Mouse (Mus musculus) hindbrain, embryonic 15.5 days (tissue): ENCODE results near the gene Cntnap2. TPM values are rescaled to one million over a fixed set of nuclear protein-coding genes. Genes with fewer than 3 reads are reported as not detected.
A peak's percentile ranks its signal among the peaks of the same experiment; 100 is the strongest.

Source experiments
- ATAC-seq: fragments of 200-750 bp; cut with Nextera tagmentation; 2 replicates; pipeline ENCODE4 v1.8.0; 2017; ENCODE audit warnings: low read depth, moderate number of reproducible peaks, moderate TSS enrichment; ENCODE audit not compliant: low FRiP score
- H3K27ac ChIP-seq: fragments of 300-500 bp; sonication (generic); replicated peaks from 2 replicates; pipeline ENCODE4 v1.5.1; 2015; ENCODE audit warnings: mild to moderate bottlenecking, inconsistent platforms
- H3K27me3 ChIP-seq: fragments of 300-500 bp; sonication (generic); 2 replicates; pipeline ENCODE4 v1.6.1; 2015; ENCODE audit warnings: control low read depth, inconsistent platforms
- H3K36me3 ChIP-seq: fragments of 300-500 bp; sonication (generic); 2 replicates; pipeline ENCODE4 v1.6.1; 2015; ENCODE audit warnings: control low read depth, inconsistent platforms
- H3K4me1 ChIP-seq: fragments of 300-500 bp; sonication (generic); replicated peaks from 2 replicates; pipeline ENCODE4 v1.6.1; 2015; ENCODE audit warnings: control low read depth, inconsistent platforms
- H3K4me2 ChIP-seq: fragments of 300-500 bp; sonication (generic); 2 replicates; pipeline ENCODE4 v1.6.1; 2015; ENCODE audit warnings: moderate library complexity, mild to moderate bottlenecking, inconsistent platforms
- H3K4me3 ChIP-seq: fragments of 300-500 bp; sonication (generic); 2 replicates; pipeline ENCODE4 v1.5.1; 2015; ENCODE audit warnings: mild to moderate bottlenecking, inconsistent platforms
- H3K9ac ChIP-seq: fragments of 300-500 bp; sonication (generic); 2 replicates; pipeline ENCODE4 v1.6.1; 2015; ENCODE audit warnings: inconsistent platforms
- H3K9me3 ChIP-seq: fragments of 300-500 bp; sonication (generic); 2 replicates; pipeline ENCODE4 v1.6.1; 2016; ENCODE audit warnings: control low read depth, inconsistent platforms
- WGBS: fragments of 180-500 bp; shearing (Covaris S2); methylation state at CpG from one replicate; pipeline ENCODE4 v1.1.7; 2015; 5-methylcytosine and 5-hydroxymethylcytosine counted together
- polyA plus RNA-seq: library from polyadenylated mRNA; unstranded; fragments of >200 nt; fragmentation: Nextera tagmentation; extraction: Ambion mirVana; gene quantifications from 2 replicates; pipeline ENCODE4 v1.2.1, GENCODE M21; 2015

Cntnap2 gene
- polyA plus RNA-seq, 1 experiment from 2014 or later, result 56.5 TPM

DNA sequence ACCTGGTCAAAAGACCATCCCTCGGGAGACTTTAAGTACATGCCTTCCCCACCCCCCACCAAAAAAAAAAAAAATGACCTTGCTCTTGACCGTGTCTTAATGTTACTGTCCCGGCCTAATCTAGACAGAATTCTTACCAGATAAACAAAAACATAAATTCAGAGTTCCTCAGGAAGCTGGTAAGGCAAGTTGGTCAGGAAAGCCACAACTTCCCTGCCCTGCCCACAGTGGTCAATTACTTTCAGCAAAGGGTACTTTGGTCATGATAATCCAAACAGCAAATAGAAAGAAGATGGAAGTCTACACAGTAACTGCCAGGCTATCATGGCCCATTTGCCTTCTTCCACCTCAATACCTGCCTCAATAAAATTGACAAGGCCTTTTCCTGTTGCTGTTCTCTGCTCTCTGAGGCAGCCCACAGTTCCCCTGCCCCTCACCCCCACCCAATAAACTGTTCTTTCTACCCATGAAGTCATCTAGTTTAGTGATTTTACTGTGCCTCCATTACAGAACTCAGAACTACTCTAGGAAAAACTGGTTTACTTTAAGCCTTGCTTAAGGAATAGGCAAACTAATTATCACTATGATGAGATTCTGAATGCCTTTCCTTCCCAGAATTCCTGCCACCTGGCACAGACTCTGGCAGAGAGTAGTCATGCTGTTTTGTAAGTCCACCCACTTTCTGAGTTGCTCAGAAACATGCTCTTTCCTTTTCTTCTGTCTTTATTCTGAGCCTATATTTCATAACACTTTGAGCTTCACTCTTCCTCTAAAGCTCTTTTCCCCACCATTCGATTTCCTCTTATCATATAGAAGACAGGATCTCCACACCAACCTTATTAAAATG is 1743.3 kb downstream of the Cntnap2 start:
- H3K9me3 ChIP-seq, result no peaks in the 10 kb centered on the region
- H3K4me1 ChIP-seq, result no peaks in the 10 kb centered on the region
- H3K9ac ChIP-seq, result no peak overlapping the region
- ATAC-seq, result no peak
- no peak overlapping the region for H3K27ac ChIP-seq
- H3K27me3 ChIP-seq, result no peaks in the 10 kb centered on the region
- 87% methylated on average over 4 of the region's 4 CpGs for WGBS
- H3K4me3 ChIP-seq, result no peak overlapping the region
- no peak overlapping the region for H3K4me2 ChIP-seq
- H3K36me3 ChIP-seq, result no peaks in the 10 kb centered on the region

- no peak overlapping the region for H3K27ac ChIP-seq
- no peaks in the 10 kb centered on the region for H3K36me3 ChIP-seq
- H3K4me1 ChIP-seq, result no peaks in the 10 kb centered on the region
- H3K4me2 ChIP-seq, result no peak overlapping the region
- no peaks in the 10 kb centered on the region for H3K9me3 ChIP-seq
- 61% methylated on average over 3 of the region's 3 CpGs for WGBS
- no peak for ATAC-seq
- H3K9ac ChIP-seq, result no peak overlapping the region
- H3K27me3 ChIP-seq, result no peaks in the 10 kb centered on the region
- no peak overlapping the region for H3K4me3 ChIP-seq
Observed at GRCm38 (mm10) chr6:46856635-46857034, 1797.5 kb downstream of the Cntnap2 start.

- Histone ChIP-seq H3K27ac (no peak overlapping the region), H3K4me3 (no peak overlapping the region), H3K9ac (no peak overlapping the region), H3K9me3 (no peaks in the 10 kb centered on the region), H3K4me2 (no peak overlapping the region), H3K4me1 (no peaks in the 10 kb centered on the region), H3K36me3 (no peaks in the 10 kb centered on the region), H3K27me3 (no peaks in the 10 kb centered on the region)
- 8% methylated on average over 5 of the region's 5 CpGs for WGBS
- ATAC-seq, result no peak; the same call in 1 of the 2 replicates
Observed at GRCm38 (mm10) chr6:46861076-46861475, 1801.9 kb downstream of the Cntnap2 start.

- Histone ChIP-seq H3K4me2 (no peak overlapping the region), H3K9ac (no peak overlapping the region), H3K4me1 (no peaks in the 10 kb centered on the region), H3K27me3 (no peaks in the 10 kb centered on the region), H3K27ac (no peak overlapping the region), H3K4me3 (no peak overlapping the region), H3K9me3 (no peaks in the 10 kb centered on the region), H3K36me3 (no peaks in the 10 kb centered on the region)
- ATAC-seq, result no peak
Observed at GRCm38 (mm10) chr6:46866317-46866716, 1807.2 kb downstream of the Cntnap2 start.

- Histone ChIP-seq H3K4me2 (no peak overlapping the region), H3K27ac (no peak overlapping the region), H3K27me3 (no peaks in the 10 kb centered on the region), H3K4me3 (no peak overlapping the region), H3K9me3 (no peaks in the 10 kb centered on the region), H3K4me1 (no peaks in the 10 kb centered on the region), H3K9ac (no peak overlapping the region), H3K36me3 (no peaks in the 10 kb centered on the region)
- WGBS, result 66% methylated on average over 2 of the region's 2 CpGs
- ATAC-seq, result no peak
Observed at GRCm38 (mm10) chr6:46886230-46886629, 1827.1 kb downstream of the Cntnap2 start.

- no peak overlapping the region for H3K4me3 ChIP-seq
- WGBS, result 78% methylated on average over 2 of the region's 2 CpGs
- H3K4me2 ChIP-seq, result no peak overlapping the region
- no peaks in the 10 kb centered on the region for H3K36me3 ChIP-seq
- no peaks in the 10 kb centered on the region for H3K27me3 ChIP-seq
- no peaks in the 10 kb centered on the region for H3K4me1 ChIP-seq
- H3K9ac ChIP-seq, result no peak overlapping the region
- no peaks in the 10 kb centered on the region for H3K9me3 ChIP-seq
- ATAC-seq, result no peak
- no peak overlapping the region for H3K27ac ChIP-seq
Observed at GRCm38 (mm10) chr6:46909167-46909566, 1850.0 kb downstream of the Cntnap2 start.

GRCm38 (mm10) chr6:46918701-46919274 is 1859.6 kb downstream of the Cntnap2 start:
- H3K9me3 ChIP-seq, result no peaks in the 10 kb centered on the region
- H3K4me2 ChIP-seq, result no peak overlapping the region
- H3K9ac ChIP-seq, result no peak overlapping the region
- H3K27me3 ChIP-seq, result no peaks in the 10 kb centered on the region
- no peak for ATAC-seq
- 75% methylated on average over 8 of the region's 8 CpGs for WGBS
- no peak overlapping the region for H3K4me3 ChIP-seq
- no peak overlapping the region for H3K27ac ChIP-seq
- H3K4me1 ChIP-seq, result no peaks in the 10 kb centered on the region
- no peaks in the 10 kb centered on the region for H3K36me3 ChIP-seq

- no peak overlapping the region for H3K4me3 ChIP-seq
- H3K4me2 ChIP-seq, result no peak overlapping the region
- H3K9ac ChIP-seq, result no peak overlapping the region
- H3K9me3 ChIP-seq, result no peaks in the 10 kb centered on the region
- no peak for ATAC-seq
- WGBS, result 89% methylated on average over 3 of the region's 3 CpGs
- no peak overlapping the region for H3K27ac ChIP-seq
- H3K27me3 ChIP-seq, result no peaks in the 10 kb centered on the region
- no peaks in the 10 kb centered on the region for H3K4me1 ChIP-seq
- no peaks in the 10 kb centered on the region for H3K36me3 ChIP-seq
Observed at GRCm38 (mm10) chr6:46919973-46920372, 1860.8 kb downstream of the Cntnap2 start.

DNA sequence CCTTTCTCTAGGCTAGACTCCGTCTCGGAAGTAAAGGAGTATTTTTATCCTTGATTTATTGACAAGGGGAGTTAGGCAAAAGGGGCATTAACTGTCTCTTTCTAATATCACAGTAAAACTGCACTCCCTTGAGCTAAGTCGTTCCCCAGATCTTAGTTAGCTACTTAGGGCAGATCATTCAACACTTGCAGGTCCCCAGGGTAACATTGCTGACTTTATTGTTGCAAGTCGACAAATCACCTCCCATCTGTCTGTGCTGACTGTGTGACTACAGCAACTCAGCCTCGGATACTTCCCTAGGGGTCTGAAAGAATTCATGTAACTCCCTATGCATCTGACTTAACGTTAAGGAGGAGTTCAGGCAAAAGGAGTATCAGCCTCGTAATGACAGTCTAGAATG is 1865.6 kb downstream of the Cntnap2 start:
- H3K4me3 ChIP-seq, result no peak overlapping the region
- ATAC-seq, result no peak
- no peaks in the 10 kb centered on the region for H3K4me1 ChIP-seq
- no peak overlapping the region for H3K27ac ChIP-seq
- no peaks in the 10 kb centered on the region for H3K27me3 ChIP-seq
- H3K9ac ChIP-seq, result no peak overlapping the region
- 56% methylated on average over 7 of the region's 7 CpGs for WGBS
- no peaks in the 10 kb centered on the region for H3K9me3 ChIP-seq
- H3K36me3 ChIP-seq, result no peaks in the 10 kb centered on the region
- no peak overlapping the region for H3K4me2 ChIP-seq

DNA sequence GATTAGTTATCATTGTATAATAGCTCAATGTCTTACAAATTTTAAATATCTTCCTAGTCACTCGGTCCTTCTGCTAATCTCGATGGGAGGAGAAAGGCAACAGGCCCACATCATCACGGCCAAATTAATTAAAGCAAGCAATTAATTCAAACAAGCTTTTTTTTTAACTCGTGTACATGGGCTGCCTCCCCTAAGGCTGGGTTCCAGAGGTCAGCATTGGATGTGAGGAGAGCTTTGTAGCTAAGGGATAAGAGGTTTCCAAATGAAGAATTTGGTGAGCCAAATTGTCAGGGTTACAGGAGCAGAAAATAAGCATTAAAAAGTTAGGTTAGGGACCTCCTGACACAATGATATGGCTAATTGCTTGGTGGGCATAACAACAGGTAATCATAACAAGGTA is 1886.5 kb downstream of the Cntnap2 start:
- 57% methylated on average over 4 of the region's 4 CpGs for WGBS

DNA sequence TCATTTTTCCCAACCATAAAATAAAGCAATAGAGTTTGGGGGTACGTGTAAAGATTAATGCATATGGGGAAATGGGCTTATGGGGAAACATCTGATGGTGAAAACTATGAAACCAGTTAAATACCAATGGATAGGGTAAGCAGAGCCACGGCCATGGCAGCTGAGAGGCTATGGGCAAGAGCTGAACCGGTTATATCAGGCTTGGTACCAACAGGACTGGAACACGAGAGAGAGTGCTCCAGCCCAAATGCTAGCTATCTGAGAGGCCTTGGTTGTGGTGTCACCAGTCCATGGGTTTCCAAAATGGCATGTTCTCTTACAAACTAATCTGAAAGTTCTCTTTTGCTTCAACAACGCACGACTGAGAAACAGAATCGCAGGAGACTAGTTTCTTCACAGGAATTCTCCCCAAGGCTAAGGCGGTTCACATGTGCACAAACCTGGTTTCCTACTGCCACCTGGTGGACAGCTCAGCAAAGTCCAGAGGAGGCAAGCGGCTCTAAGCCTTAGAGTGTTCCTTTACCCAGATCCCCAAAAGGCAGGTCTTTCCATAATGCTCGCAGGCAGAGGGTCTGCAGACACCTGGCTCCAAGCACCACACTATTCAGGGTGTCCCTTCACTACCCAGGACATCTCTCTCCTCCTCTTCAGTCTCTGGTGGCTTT is 1902.0 kb downstream of the Cntnap2 start:
- no peak overlapping the region for H3K4me2 ChIP-seq
- WGBS, result 31% methylated on average over 10 of the region's 10 CpGs
- H3K36me3 ChIP-seq, result no peaks in the 10 kb centered on the region
- no peak overlapping the region for H3K27ac ChIP-seq
- no peaks in the 10 kb centered on the region for H3K27me3 ChIP-seq
- H3K9me3 ChIP-seq, result no peaks in the 10 kb centered on the region
- H3K4me3 ChIP-seq, result no peak overlapping the region
- H3K4me1 ChIP-seq, result no peaks in the 10 kb centered on the region
- ATAC-seq, result peak; percentile 93
- no peak overlapping the region for H3K9ac ChIP-seq

More for the DNA sequence above, 1886.5 kb downstream of the Cntnap2 start:
- no peak overlapping the region for H3K9ac ChIP-seq
- no peaks in the 10 kb centered on the region for H3K36me3 ChIP-seq
- no peak overlapping the region for H3K4me3 ChIP-seq
- no peak for ATAC-seq
- H3K4me2 ChIP-seq, result no peak overlapping the region
- H3K27ac ChIP-seq, result no peak overlapping the region
- no peaks in the 10 kb centered on the region for H3K9me3 ChIP-seq
- no peaks in the 10 kb centered on the region for H3K4me1 ChIP-seq
- no peaks in the 10 kb centered on the region for H3K27me3 ChIP-seq

GRCm38 (mm10) chr6:46963261-46963660 is 1904.1 kb downstream of the Cntnap2 start:
- WGBS, result 69% methylated on average over 2 of the region's 2 CpGs
- Histone ChIP-seq H3K9me3 (no peaks in the 10 kb centered on the region), H3K36me3 (no peaks in the 10 kb centered on the region), H3K4me2 (no peak overlapping the region), H3K4me3 (no peak overlapping the region), H3K27ac (no peak overlapping the region), H3K4me1 (no peaks in the 10 kb centered on the region), H3K9ac (no peak overlapping the region), H3K27me3 (no peaks in the 10 kb centered on the region)
- ATAC-seq, result no peak
